Mouse (Mus musculus) layer of hippocampus, adult 2 months (tissue): ENCODE measurements at regions not wholly inside any gene's neighbourhood (a gene's known extent, or its start where the extent isn't known, plus 50 kb on each side); places are given as distances from the start of the nearest gene placed in this dataset.

Experiments used
- DNase-seq, 2 experiments: peaks; one replicate each; pipeline ENCODE4 v3.0.0; 2022; ENCODE audit warnings: low spot score in 2 of 2
- H3K27ac ChIP-seq: fragments of 200-600 bp; 2 replicates; pipeline ENCODE4 v1.8.1; 2022
- H3K4me3 ChIP-seq: fragments of 200-600 bp; 2 replicates; pipeline ENCODE4 v1.8.1; 2022; ENCODE audit warnings: mild to moderate bottlenecking
- CTCF ChIP-seq: fragments of 200-600 bp; conservative IDR thresholded peaks from 2 replicates; pipeline ENCODE4 v1.8.1; 2022; ENCODE audit warnings: antibody characterized with exemption, mild to moderate bottlenecking, moderate library complexity

GRCm38 (mm10) chr2:124930719-124931118, 137.2 kb upstream of the Slc24a5 start:
- Histone ChIP-seq H3K4me3 (no peak overlapping the region), H3K27ac (0 out of 2 replicates have a peak overlapping the region, but pooled peaks have one; percentile 7)
- no peak for DNase-seq
- TF ChIP-seq CTCF, result no peak

DNA sequence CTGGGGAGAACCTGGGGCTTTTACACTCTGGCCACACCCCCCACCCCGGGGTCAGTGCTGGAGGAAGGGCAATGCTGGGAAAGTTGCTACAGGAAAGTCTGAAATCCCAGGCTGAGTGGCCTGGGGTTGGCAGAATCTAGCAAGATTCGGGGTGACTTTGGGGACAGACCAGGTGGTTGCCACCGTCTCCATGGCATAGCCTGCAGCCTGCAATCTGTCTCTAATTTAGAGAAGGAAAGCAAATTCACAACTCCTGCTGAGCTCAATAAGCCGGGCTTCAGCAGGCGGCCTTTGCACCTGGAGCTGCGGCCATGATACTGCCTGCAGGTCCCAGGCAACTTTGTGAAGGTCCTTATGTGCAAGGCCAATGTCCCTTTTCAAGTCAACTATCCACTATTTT, 135.4 kb upstream of the Slc24a5 start:
- H3K4me3 ChIP-seq, result no peak overlapping the region
- no peak for TF ChIP-seq CTCF
- no peak overlapping the region for H3K27ac ChIP-seq

GRCm38 (mm10) chr2:124933876-124934275, 134.0 kb upstream of the Slc24a5 start:
- TF ChIP-seq CTCF, result no peak

More for the DNA sequence above, 135.4 kb upstream of the Slc24a5 start:
- DNase-seq, result no peak

DNA sequence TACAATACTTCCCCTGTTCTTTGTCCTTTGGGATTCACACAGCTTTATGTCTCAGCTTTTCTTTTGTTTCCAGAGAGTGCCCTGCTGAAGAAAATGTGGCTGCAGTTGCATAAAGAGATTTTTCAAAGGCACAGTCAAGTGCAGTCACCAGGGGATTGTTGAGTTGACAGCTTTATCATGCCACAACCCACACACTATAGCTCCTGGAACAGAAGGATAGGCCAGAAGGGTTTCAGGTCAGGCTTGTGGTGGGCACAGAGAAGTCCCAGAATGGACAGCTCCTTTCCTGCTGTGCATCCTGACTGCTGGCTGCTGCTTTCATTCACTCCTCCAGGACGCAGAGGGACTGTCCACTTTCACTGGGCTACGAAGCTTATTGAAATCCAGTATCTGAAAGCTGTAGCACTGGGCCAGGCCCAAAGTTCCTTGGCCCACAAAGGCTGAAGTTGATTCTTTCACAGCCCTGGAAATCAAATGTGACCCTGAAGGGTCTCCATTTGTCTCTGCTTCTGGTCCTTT, 119.6 kb upstream of the Slc24a5 start:
- H3K27ac ChIP-seq, result no peak overlapping the region
- no peak overlapping the region for H3K4me3 ChIP-seq
- no peak for TF ChIP-seq CTCF
- no peak for DNase-seq

More at GRCm38 (mm10) chr2:124933876-124934275, 134.0 kb upstream of the Slc24a5 start:
- Histone ChIP-seq H3K4me3 (no peak overlapping the region), H3K27ac (no peak overlapping the region)
- DNase-seq, result no peak

DNA sequence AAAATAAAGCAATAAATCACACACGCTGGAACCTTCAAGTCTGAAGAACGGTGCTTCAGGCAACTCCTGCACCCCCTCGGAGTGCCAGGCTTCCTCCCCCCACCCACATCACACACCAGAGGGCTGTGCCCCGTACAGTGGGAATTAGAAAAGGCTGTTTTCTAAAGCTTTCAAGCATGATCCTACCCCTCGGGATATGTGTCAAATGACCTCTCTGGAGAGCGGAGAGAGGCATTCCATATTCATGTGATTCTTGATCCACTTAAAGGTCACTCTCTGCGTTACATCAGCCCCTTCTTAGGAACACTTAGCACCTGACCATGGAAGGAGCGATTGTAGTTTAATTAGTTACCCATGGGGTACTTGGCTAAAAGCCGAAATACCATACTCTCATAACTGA, 119.1 kb upstream of the Slc24a5 start:
- TF ChIP-seq CTCF, result no peak
- Histone ChIP-seq H3K4me3 (no peak overlapping the region), H3K27ac (no peak overlapping the region)
- DNase-seq, result no peak

GRCm38 (mm10) chr2:124952212-124952611, 115.7 kb upstream of the Slc24a5 start:
- DNase-seq, result no peak
- TF ChIP-seq CTCF, result no peak
- Histone ChIP-seq H3K27ac (no peak overlapping the region), H3K4me3 (no peak overlapping the region)

- Histone ChIP-seq H3K4me3 (no peak overlapping the region), H3K27ac (no peak overlapping the region)
- no peak for DNase-seq
- no peak for TF ChIP-seq CTCF
Observed at GRCm38 (mm10) chr2:124953015-124953414, 114.9 kb upstream of the Slc24a5 start.

- no peak overlapping the region for H3K4me3 ChIP-seq
- no peak for TF ChIP-seq CTCF
- no peak for DNase-seq
- no peak overlapping the region for H3K27ac ChIP-seq
Observed at GRCm38 (mm10) chr2:124955843-124956242, 112.1 kb upstream of the Slc24a5 start.

- no peak for DNase-seq
- Histone ChIP-seq H3K4me3 (no peak overlapping the region), H3K27ac (no peak overlapping the region)
- TF ChIP-seq CTCF, result no peak
Observed at GRCm38 (mm10) chr2:124959431-124959830, 108.5 kb upstream of the Slc24a5 start.

DNA sequence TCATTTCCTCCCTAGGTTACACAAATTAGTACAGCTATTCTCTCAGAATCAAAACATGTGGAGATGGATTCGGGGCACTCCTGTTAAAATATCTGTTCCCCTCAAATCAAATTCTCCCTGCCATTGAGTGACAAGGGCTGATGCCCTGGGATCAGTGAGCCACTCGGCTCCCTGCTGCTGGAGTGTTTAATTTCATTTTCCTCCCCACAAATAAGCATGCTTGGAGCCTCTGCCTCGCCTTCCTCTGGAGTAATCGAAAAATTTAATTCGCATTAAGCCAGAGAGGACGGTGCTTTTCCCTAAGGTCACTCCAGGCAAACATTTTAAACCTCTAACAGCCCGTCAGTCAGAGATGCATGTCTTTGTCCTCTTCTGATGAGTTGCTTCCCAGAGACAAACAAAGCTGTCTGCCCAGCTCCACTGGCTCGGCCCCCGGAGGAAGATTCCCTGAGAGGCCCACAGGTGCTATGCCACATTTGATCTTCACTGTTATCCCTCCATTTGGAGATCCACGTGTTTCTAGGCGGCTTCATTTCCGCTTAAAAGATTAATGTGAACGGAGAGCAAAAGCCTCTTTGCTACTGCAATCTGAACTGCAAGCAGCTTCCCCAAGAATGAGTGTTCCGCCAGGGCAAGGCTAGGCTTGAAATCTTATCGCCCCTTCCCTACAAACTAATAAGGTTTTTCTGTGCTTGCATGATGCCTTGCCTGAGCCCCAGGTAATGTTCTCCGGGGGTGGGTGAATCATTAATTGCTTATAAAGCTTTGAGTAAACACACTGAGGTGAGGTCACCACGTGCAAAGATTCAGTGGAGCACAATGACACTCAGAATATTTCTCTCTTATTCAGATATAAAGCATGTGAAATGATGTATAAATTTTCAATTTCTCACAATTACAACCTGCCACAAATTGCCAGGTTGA, 95.8 kb upstream of the Slc24a5 start:
- Histone ChIP-seq H3K4me3 (no peak overlapping the region), H3K27ac (no peak overlapping the region)
- TF ChIP-seq CTCF, result no peak
- no peak for DNase-seq

DNA sequence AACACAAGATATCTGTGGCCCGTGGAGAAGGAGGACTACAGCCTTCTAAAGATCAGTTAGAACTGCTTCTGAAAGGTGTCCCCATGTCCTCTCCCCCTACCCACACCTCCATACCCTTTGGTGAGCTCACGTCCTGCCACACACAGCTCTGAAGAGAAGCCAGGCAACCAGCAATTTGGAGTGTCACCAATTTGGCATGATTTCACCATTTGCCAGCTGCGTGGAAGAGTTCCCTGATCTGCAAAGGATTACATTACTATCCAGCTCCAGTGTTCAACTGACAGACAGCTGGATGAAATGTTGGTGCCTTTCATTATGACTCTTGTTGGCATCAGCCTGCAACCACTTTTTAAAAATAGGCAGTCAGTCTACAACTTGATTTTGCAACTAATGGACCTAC, 92.8 kb upstream of the Slc24a5 start:
- no peak for TF ChIP-seq CTCF
- no peak overlapping the region for H3K27ac ChIP-seq
- no peak overlapping the region for H3K4me3 ChIP-seq
- no peak for DNase-seq

DNA sequence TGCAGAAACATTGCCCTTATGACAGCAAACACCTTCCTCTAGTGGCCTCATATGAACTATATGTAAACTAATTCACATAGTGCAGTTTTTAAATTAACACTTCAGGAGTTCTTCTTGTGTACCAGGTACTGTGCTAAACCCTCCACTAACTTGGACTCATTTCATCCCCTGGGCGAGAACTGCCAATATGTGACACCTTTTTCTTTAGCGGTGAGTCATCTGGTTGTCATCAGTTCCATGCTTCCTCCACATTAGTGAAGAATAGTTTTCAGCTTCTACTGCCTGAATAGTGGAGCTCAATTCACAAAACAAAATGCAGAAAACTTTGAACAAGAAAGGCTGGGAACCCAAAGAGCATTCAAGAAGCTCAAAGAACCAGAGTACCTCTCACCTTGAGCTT, 76.9 kb upstream of the Slc24a5 start:
- H3K27ac ChIP-seq, result no peak overlapping the region
- TF ChIP-seq CTCF, result no peak
- H3K4me3 ChIP-seq, result no peak overlapping the region
- no peak for DNase-seq

DNA sequence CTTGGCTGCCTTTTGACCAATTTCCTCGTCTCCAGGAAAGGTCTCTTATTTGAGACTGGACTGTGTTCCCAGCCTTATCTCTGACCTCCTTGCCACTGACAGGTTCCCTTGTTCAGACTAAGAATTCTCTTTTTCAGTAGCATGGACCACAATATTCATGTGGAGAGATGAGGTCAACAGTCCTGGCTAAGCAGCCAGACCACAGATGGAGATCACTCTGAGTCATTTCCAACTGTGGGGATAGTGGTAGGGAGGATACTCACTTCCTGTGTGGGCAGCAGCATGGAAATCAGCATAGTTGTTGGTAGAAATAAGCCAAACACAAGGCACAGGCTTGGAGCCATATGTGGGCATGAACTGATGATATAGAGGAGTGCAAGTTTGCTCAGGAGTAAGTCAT, 52.9 kb upstream of the Slc24a5 start:
- DNase-seq, result no peak
- no peak overlapping the region for H3K27ac ChIP-seq
- no peak overlapping the region for H3K4me3 ChIP-seq
- no peak for TF ChIP-seq CTCF

DNA sequence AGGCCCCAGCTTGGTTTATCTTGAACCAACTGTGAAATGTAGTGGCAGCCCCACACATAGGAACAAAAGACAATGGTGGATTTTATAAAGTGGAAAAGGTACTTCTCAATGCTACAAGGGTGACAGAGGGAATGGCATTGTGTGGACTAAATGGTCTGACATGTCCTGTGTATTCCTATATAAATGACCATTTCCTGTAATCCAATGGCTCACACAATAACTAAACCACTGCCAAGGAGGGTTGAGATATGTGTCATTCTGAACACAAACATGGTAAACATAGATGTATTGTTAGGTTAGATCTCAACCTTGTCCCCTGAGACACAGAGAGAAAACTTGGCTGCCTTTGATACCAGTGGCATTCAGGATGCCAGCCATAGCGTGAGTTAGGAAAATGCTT, 51.0 kb upstream of the Slc24a5 start:
- H3K27ac ChIP-seq, result no peak overlapping the region
- no peak for TF ChIP-seq CTCF
- no peak for DNase-seq
- H3K4me3 ChIP-seq, result no peak overlapping the region
